Mouse (Mus musculus): ENCODE results near the gene Prss50.

Prss50 gene

DNA sequence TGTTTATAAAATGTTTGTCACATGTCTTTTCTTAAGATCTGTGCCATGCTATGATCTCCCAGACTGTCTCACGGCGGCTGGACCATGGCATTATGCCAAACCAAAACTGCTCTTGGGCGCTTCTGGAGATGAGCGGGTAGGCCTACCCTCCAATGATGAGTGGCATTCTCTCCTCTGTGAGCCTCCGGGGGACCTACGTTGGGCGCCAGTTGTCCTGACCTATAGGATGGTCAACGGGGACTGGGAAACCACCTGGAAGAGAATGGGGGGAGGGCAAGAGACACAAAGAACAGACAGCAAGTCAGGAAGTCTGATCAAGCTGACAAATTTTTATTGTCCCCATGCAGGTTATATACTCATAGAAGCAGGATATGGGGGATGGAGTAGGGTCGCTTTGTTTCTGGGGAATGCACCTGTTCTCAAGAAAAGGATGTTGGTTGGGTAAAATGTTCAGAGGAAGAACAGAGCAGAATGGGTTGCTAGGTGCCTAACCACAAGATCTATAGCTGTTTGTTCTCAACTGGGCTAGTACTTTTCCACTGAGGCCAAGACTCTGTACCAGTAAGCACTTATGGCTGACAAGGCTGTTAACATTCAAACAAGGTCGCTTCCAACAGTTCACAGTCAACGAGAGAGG lies 49.6 kb downstream of the Prss50 start:
- in situ Hi-C loops (cut with MboI) = no loop called here

GRCm38 (mm10) chr9:110907838-110908630 lies 50.3 kb downstream of the Prss50 start:
- in situ Hi-C loops (cut with MboI) = no loop called here

GRCm38 (mm10) chr9:110908631-110909016 lies 50.9 kb downstream of the Prss50 start:
- in situ Hi-C loops (cut with MboI) = no loop called here

GRCm38 (mm10) chr9:110909371-110909967 lies 51.7 kb downstream of the Prss50 start:
- in situ Hi-C loops (cut with MboI) = no loop called here
